ENCODE assay signal across 18 mouse cellular contexts in genomic region chr4:75700780-75701378, GRCm38 (mm10).
A peak's percentile ranks its signal among the peaks of the same experiment; 100 is the strongest.
DNase-seq lines count a peak whose midpoint lies in the region; ATAC-seq lines count a peak whose summit lies in the region.
"Had no signal": no experiment of that assay in that cellular context is flagged by ENCODE, and none has a peak within 500 bp of the region (broad histone marks: within the 10 kb centered on the region; RNA-seq: fewer than 3 reads in every experiment).

No protein-coding gene starts in this region.

- H3K9me3 ChIP-seq in forebrain, embryonic 13.5 days (replicated peaks) = no peaks in the 10 kb centered on the region
- H3K9me3 ChIP-seq in forebrain, embryonic 10.5 days = no peaks in the 10 kb centered on the region
- H3K9me3 ChIP-seq in midbrain, embryonic 15.5 days = no peaks in the 10 kb centered on the region
- H3K9me3 ChIP-seq in midbrain, embryonic 10.5 days (replicated peaks) = no peaks in the 10 kb centered on the region
- no peaks in the 10 kb centered on the region for H3K9me3 ChIP-seq in forebrain, embryonic 16.5 days (ENCODE audit: control insufficient read depth, low read length)
- H3K9me3 ChIP-seq: embryonic facial prominence, embryonic 12.5 days; heart, embryonic 13.5 days; hindbrain, embryonic 15.5 days had no signal

- 51% methylated on average over 3 of the region's 3 CpGs for WGBS in forebrain, embryonic 13.5 days
- WGBS in forebrain, embryonic 10.5 days = 78% methylated on average over 3 of the region's 3 CpGs
- WGBS in midbrain, embryonic 15.5 days = 47% methylated on average over 3 of the region's 3 CpGs
- 71% methylated on average over 3 of the region's 3 CpGs for WGBS in midbrain, embryonic 10.5 days
- 25% methylated on average over 3 of the region's 3 CpGs for WGBS in forebrain, embryonic 16.5 days

- no peak for DNase-seq in forebrain, embryonic 10.5 days (ENCODE audit: extremely low spot score, low spot score)
- DNase-seq in lung, postnatal 25 days (ENCODE audit: low spot score) = peak; percentile 1
- DNase-seq in lung, postnatal 10 days = no peak
- no peak for DNase-seq in midbrain, embryonic 10.5 days (ENCODE audit: low spot score)
- DNase-seq in right cerebral cortex, postnatal 25 days = no peak
- DNase-seq: adrenal gland, postnatal 10 days; cerebellum, adult 11-12 months; cerebellum, adult 9-10 months; cerebellum, postnatal 25 days; gastrocnemius, postnatal 36 days; heart, adult 11 months; heart, postnatal 36 days had no signal

- no peaks in the 10 kb centered on the region for H3K36me3 ChIP-seq in forebrain, embryonic 13.5 days (ENCODE audit: poor library complexity, severe bottlenecking)
- H3K36me3 ChIP-seq in forebrain, embryonic 10.5 days (replicated peaks) = no peaks in the 10 kb centered on the region
- H3K36me3 ChIP-seq in midbrain, embryonic 15.5 days (replicated peaks) = no peaks in the 10 kb centered on the region
- no peaks in the 10 kb centered on the region for H3K36me3 ChIP-seq in midbrain, embryonic 10.5 days
- no peaks in the 10 kb centered on the region for H3K36me3 ChIP-seq in forebrain, embryonic 16.5 days (ENCODE audit: control insufficient read depth, insufficient read depth)
- H3K36me3 ChIP-seq: embryonic facial prominence, embryonic 12.5 days; heart, embryonic 13.5 days; hindbrain, embryonic 15.5 days had no signal

- ATAC-seq in forebrain, embryonic 13.5 days = peak; percentile 83
- peak; percentile 48; the same call in 1 of the 2 replicates for ATAC-seq in midbrain, embryonic 15.5 days (replicated peaks)
- ATAC-seq in forebrain, embryonic 16.5 days = peak; percentile 83

- 0 out of 2 replicates have a peak, but pooled peaks cover 3% of the 10 kb centered on the region for H3K4me1 ChIP-seq in forebrain, embryonic 13.5 days
- no peaks in the 10 kb centered on the region for H3K4me1 ChIP-seq in forebrain, embryonic 10.5 days
- no peaks in the 10 kb centered on the region for H3K4me1 ChIP-seq in midbrain, embryonic 15.5 days
- no peaks in the 10 kb centered on the region for H3K4me1 ChIP-seq in midbrain, embryonic 10.5 days
- peaks cover 5% of the 10 kb centered on the region; the same call in 1 of the 2 replicates for H3K4me1 ChIP-seq in forebrain, embryonic 16.5 days (replicated peaks; ENCODE audit: control insufficient read depth, insufficient read depth, low read length)
- H3K4me1 ChIP-seq: embryonic facial prominence, embryonic 12.5 days; heart, embryonic 13.5 days; hindbrain, embryonic 15.5 days had no signal

- H3K27ac ChIP-seq in forebrain, embryonic 13.5 days = no peak overlapping the region
- H3K27ac ChIP-seq in forebrain, embryonic 10.5 days = no peak overlapping the region
- H3K27ac ChIP-seq in midbrain, embryonic 15.5 days = no peak overlapping the region
- no peak overlapping the region for H3K27ac ChIP-seq in midbrain, embryonic 10.5 days (replicated peaks)
- H3K27ac ChIP-seq in forebrain, embryonic 16.5 days (ENCODE audit: low read length) = no peak overlapping the region
- H3K27ac ChIP-seq: embryonic facial prominence, embryonic 12.5 days; heart, embryonic 13.5 days; hindbrain, embryonic 15.5 days had no signal

- H3K4me3 ChIP-seq in forebrain, embryonic 13.5 days = no peak overlapping the region
- no peak overlapping the region for H3K4me3 ChIP-seq in forebrain, embryonic 10.5 days
- H3K4me3 ChIP-seq in midbrain, embryonic 15.5 days = no peak overlapping the region
- no peak overlapping the region for H3K4me3 ChIP-seq in midbrain, embryonic 10.5 days
- H3K4me3 ChIP-seq in forebrain, embryonic 16.5 days (replicated peaks; ENCODE audit: low read length) = no peak overlapping the region
- H3K4me3 ChIP-seq: embryonic facial prominence, embryonic 12.5 days; heart, embryonic 13.5 days; hindbrain, embryonic 15.5 days had no signal

- H3K9ac ChIP-seq in forebrain, embryonic 13.5 days = no peak overlapping the region
- H3K9ac ChIP-seq in midbrain, embryonic 15.5 days = no peak overlapping the region
- no peak overlapping the region for H3K9ac ChIP-seq in forebrain, embryonic 16.5 days (replicated peaks; ENCODE audit: low read depth, low read length)
- H3K9ac ChIP-seq: embryonic facial prominence, embryonic 12.5 days; heart, embryonic 13.5 days; hindbrain, embryonic 15.5 days had no signal

- H3K27me3 ChIP-seq in forebrain, embryonic 13.5 days = no peaks in the 10 kb centered on the region
- no peaks in the 10 kb centered on the region for H3K27me3 ChIP-seq in forebrain, embryonic 10.5 days (ENCODE audit: poor library complexity, severe bottlenecking)
- H3K27me3 ChIP-seq in midbrain, embryonic 15.5 days (replicated peaks) = no peaks in the 10 kb centered on the region
- no peaks in the 10 kb centered on the region for H3K27me3 ChIP-seq in midbrain, embryonic 10.5 days (ENCODE audit: low read depth, poor library complexity, severe bottlenecking)
- H3K27me3 ChIP-seq in forebrain, embryonic 16.5 days (replicated peaks; ENCODE audit: control insufficient read depth, insufficient read depth, low read length) = no peaks in the 10 kb centered on the region
- H3K27me3 ChIP-seq: embryonic facial prominence, embryonic 12.5 days; heart, embryonic 13.5 days; hindbrain, embryonic 15.5 days had no signal

- no peak overlapping the region for H3K4me2 ChIP-seq in forebrain, embryonic 13.5 days
- H3K4me2 ChIP-seq in midbrain, embryonic 15.5 days = no peak overlapping the region
- no peak overlapping the region for H3K4me2 ChIP-seq in forebrain, embryonic 16.5 days (ENCODE audit: low read length)
- H3K4me2 ChIP-seq: embryonic facial prominence, embryonic 12.5 days; heart, embryonic 13.5 days; hindbrain, embryonic 15.5 days had no signal
